Mouse (Mus musculus): ENCODE measurements around the gene Mios.
A peak's percentile ranks its signal among the peaks of the same experiment; 100 is the strongest.

Gene Mios

DNA sequence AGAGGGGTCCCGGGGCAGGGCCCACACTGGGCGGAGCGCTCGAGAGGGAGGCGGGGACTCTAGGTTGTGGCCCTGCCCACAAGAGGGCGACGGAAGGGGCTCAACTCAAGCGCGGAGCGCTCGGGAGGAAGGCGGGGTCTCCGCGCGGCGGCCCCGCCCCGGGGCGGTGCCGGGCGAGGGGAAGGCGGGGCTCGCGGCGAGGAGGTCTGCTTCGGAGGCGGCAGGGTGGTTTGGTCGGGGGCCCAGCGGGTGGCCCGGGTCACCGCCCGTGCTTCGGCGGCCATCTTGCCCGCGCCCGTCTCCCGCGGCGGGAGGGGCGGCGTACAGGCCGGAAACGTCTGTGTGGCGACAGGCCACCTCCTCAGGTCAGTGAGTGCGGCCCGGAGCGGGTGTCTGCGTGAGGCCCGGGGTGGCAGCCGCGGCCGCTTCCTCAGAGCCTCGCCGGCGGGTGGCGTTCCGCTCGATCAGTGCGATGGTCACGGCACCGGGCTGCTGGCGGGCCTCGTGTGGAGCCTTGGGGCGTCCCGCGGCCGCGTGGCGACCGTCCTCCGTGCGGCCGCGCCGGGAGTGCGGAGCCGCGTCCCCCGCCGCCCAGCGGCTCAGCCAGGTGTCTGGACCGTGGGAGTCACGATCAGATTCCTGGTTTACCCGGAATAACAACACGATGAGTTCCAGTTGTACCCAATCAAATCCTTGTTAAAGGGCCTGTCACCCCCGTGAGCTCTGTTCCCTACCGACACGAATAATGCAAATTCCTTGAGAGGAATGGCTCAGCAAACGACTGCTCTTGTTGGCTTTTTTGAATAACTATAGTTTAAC, at the start of gene Mios:
Mios (plus strand) TSS at position 176 of the 819 bp plus-strand sequence.
- peak; percentile 87 for DNase-seq (ENCODE audit: low spot score in 2 of 2)

DNA sequence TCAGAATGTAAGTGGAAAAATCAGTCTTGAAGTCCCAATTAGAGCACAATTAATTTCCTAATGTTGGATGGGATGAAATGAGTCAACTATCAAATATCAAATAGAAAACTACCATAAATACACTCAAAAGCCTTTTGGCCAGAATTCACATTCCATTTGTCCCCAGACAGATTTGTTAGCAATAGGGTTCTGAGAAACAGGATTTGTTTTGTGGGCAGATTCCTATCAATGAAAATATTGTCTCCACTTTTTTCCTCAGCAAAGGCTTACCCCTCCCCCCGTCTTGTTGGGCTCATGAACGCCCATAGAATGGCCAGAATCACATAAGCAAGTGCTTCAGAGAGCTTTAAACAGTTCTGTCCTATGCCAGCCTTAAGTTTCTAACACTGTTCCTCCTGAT, 49.0 kb upstream of the Mios start:
- no peak for DNase-seq (ENCODE audit: low spot score in 2 of 2)

DNA sequence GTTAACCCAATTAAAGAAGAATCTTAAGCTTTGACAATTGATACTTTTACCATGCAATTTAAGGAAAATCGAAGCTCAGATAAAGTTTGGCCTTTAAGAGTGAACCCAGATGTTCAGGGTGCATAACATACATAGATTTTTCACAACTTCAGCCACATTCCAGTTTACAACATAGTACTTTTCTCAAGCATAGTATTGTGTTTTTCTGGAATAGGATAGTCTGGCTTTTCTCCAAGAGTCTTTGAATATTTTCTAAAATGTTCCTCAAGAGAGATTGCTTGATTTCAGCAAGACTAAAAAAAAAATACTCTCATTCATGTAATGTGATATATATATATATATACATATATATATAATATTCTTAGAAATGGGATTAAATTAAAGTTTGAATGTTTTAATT, 44.3 kb upstream of the Mios start:
- no peak for DNase-seq (ENCODE audit: low spot score in 2 of 2)

DNA sequence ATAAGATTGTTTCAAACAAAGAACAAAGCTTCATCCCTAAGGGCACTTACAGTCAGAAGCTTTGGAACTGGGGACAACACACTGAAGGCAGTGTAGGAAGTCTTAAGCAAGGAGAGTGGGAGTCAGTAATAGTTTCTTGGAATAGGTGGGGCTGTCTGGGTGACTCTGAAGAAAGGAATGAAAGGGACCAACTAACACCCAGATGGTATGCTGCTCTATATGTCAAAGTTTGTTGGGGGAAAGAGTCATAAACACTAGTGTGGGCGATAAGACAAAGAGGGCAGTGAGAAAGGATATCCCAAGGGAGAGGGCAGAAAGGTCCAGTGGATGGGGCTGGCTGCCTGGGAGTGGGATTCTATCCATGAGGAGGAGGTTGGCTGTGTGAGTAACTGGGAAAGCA, 36.9 kb upstream of the Mios start:
- no peak for DNase-seq (ENCODE audit: low spot score in 2 of 2)

DNA sequence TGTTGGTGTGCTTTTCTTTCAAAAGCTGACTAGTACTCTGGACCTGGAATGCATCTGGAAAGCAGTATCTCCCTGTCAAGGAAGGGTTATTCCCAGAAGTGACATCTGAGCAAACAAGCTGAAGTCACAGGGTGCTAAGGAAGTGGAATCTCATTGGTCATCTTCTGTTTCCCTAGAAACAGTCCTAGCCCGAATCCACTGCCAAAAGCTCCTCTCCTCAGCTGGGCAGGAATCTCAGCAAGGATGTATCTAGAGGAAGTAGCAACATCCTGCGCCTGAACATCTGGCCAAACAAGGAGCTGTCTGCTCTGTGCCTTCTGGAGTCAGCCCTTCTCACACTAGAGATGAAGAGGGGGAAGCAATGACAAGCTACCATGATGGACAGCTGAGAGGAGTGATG, 35.0 kb upstream of the Mios start:
- DNase-seq (ENCODE audit: low spot score in 2 of 2) = no peak

DNA sequence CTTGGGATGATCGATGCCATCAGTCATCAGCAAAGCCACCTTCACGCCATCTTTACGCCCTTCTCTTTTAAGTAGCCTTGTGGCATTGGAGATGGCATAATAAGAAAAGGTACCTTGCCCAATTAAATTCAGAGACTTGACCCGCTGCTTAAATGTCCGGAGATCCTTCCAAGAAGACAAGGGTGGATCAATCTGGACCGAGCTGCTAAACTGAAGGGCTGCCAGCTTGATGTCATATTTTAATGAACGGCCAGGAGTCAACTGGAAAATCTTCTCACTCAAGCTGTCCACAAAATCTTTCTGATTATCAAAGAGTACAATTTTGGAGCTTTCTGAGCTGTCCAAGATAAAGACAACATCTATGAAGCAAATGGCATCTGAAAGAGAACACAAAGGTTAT, 33.7 kb upstream of the Mios start:
- no peak for DNase-seq (ENCODE audit: low spot score in 2 of 2)

DNA sequence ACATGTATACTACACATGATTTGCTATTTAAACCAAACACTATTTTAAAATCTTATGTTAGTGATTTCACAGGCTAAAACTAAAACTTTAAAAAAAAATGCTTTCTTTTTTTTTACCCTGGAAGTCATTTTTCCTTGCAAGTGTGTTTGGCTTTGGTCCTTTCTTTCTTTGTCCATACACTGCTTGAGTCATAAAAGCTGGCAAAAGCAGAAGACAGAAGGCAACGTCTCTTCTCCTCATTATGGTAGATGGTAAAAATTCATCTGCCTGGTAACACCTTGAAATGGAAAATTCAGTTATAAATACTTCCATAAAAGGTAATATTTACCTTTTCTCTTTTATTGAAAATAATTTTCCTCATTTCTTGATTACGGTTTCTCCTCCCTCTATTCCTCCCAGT, 32.9 kb upstream of the Mios start:
- DNase-seq (ENCODE audit: low spot score in 2 of 2) = no peak

DNA sequence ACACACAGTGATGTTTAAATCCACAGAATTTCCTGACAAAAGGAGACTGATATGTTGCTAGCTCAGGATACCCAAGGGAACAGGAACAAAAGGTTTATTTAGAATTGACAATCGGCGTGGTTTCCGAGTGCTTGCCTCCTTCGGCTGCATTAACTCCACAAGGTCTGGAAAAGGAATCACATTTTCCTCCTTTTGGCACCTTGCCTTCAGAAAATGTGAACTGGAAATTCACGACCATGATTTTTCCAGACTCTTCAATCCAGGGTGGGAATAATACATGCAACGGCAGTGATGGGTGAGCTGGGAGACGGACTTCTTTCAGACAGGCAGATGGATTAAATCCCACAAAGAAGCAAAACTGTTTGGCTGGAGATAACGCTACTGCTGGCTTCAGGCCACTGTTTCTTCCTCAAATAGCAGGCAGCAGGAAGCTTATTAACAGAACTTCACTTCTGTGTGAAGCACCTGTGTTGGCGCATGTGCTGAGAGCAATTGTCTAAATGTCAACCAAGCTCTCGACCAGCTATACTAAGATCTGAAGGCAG, 30.6 kb upstream of the Mios start:
- DNase-seq (ENCODE audit: low spot score in 2 of 2) = no peak

DNA sequence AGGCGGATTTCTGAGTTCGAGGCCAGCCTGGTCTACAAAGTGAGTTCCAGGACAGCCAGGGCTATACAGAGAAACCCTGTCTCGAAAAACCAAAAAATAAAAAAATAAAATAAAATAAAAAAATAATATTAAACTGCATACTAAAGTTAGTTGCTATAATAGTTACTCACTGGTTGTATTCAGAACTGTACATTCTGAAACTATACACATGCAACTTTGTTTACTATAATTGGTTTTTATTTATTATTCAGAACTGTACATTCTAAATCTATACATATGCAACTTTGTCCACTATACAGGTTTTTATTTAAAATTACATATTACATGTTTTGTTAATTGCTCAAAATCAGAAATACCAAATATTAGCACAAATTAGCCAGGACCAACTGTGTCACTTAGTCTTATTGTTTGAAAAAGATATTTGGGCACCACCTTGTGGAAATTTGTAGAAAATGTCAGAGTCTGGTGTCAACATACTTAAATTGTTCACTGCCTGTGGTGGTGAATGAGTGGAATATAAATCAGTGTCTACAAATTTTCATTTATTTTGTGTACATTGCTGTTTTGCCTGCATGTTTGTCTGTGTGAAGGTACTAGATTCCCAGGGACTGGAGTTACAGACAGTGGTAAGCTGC, 20.3 kb upstream of the Mios start:
- DNase-seq (ENCODE audit: low spot score in 2 of 2) = no peak

DNA sequence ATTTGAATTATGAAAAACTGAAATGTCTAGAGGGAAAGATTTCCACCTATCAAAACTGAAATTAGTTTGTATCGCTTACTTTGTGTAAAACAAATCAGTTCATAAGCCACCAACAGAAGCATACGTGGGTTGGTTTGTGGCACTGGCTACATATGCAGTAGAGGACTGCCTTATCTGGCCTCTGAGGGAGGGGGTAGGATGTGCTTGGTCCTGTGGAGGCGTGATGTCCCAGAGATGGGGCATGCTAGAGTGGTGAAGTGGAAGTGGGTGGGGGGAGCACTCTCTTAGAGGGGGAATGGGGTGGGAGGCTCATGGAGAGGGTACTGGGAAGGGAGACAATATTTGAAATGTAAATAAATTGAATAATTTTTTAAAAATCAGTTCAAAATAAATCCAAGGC, 19.1 kb upstream of the Mios start:
- no peak for DNase-seq (ENCODE audit: low spot score in 2 of 2)

DNA sequence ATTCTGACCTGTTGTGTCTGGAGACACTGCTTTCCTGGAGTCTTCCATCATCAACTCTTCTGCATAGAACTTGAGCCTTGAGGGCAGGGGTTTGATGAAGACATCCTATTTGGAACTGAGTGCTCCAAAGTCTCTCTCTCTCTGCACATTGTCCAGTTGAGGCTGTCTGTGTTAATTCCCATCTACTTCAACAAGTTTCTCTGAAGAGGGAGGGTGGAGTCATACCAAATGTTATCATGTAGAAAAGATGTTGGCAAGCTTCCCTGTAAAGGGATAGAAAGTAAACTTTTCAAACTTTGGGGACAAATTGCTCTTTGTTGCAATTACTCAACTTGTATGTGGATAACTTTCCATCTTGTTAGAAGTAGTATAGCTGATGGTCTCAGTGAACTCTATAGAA, 16.5 kb upstream of the Mios start, which contains the start of gene Col28a1:
Col28a1 (minus strand) TSS at position 101 of the 400 bp plus-strand sequence.
- DNase-seq (ENCODE audit: low spot score in 2 of 2) = no peak

DNA sequence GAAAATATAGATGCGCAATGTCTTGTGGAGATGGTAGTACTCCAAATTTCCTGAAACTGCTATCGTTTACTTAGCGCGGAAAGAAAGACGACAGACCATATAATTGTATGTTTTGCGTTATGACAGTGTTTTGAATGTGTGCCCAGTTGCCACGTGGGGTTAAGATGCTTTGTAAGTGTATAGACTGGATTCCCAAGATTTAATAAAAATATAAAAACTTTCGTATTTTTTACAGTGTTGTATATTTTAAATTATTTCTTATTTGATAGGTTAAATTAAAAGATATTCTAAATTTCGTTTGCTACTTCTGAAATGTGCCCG, 804 bp downstream of the Mios start:
- no peak for DNase-seq (ENCODE audit: low spot score in 2 of 2)

DNA sequence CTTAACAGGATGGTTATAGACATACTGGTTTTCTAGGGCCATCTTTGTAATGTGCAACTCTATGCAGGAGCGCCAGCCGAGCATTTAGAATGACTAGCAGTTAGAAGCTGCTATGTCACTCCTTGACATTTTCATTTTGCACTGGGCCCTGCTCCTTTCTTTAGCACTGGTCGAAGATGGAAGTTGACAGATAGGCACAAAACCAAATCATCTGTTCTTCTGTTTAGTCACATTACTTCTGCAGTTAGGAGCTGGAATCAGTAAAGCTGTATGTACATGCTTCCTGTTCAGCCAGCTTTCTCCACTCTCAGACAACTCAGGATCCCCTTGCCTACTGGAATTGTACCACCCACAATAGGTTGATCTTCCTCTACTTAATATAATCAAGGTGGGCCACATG, 1.6 kb downstream of the Mios start:
- DNase-seq (ENCODE audit: low spot score in 2 of 2) = no peak

DNA sequence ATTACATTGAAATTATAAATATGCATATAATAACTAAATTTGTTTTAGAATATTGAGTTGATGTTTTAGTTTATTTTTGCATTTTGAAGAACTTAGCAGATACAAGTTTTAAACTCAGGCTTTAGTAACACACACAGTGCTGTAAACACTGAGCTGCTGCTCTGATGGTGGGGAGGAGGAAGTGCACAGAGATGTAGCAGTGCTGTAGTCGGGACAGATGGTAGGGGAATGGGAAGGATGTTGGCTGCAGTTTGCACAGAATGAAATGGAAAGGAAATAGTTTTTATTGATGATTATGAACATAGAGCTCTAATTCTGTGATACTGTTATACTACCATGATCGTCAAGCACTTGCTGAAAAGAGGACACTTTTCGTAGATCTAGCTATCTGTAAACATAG, 18.0 kb downstream of the Mios start:
- no peak for DNase-seq (ENCODE audit: low spot score in 2 of 2)

DNA sequence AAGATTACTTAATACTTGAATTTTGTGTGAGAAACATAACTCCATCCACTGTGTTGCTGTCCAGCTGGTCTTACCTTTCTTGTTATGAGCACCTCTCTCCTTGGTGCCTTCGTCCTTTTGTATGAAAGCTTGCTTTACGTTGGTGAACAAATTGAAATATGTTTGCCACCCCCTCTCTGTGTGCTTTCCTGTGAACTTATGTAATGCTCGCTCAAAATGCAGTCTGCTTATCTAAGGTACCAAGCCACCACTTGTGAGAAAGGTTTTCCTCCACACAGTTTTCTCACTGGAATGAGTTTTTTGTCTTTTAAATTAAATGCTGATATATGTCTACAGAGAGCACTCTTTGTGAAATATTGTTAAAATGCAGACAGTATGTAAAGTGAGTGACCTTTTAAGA, 19.6 kb downstream of the Mios start:
- no peak for DNase-seq (ENCODE audit: low spot score in 2 of 2)

DNA sequence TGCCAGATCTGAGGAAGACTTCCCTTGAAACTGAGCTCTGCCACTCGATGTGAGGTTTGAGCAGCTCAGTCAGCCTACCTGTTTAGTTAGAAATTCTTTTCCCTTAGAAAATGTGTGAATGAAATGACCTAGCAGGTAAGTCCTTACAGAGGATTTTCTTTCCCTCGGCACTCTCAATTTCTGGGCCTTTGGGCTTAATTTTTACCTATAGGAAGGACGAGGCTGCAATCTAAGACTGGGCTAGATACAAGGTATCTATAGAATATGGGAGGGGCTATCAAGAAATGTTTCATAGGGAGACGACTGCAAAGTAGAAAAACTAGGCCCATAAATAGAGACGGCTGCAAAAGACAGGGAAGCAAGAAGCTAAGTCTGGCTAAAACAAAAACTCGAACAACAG, 49.3 kb downstream of the Mios start:
- DNase-seq (ENCODE audit: low spot score in 2 of 2) = no peak

DNA sequence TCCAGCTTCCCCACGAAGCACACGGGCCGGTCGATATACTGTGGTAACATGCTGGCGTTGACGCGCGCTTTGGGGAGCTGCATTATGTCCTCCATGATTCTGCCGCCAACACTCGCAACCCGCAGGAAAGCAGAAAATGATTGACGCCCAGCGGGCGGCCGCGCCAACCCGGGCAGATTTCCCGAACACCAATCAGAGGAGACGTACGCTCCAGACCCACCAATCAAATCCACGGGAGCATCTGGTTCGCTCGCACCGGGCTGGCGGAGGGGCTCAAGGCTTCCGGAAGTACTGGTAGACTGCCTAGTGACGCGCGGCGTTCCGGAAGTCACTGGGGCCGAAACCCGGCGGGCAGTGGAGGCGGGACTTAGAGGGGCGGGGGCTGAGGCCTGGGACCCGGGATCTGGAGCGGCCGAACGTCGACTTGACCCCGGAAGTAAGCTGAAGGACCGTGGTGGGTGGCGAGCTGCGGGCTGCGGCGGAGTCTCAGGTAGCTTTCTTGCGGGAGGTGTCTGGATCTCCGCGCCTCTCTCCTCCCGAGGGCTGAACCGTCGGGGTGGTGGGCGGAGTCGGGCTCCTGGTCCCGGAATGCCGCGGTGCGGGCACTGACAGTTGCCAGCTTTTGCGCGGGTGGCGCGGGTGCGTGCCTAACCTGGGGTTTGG, 50.1 kb downstream of the Mios start, which contains the start of the genes Rpa3, Umad1 and Gm45062:
Rpa3 (minus strand) TSS at position 170 of the 663 bp plus-strand sequence.
Umad1 (plus strand) TSS at position 285 of the 663 bp plus-strand sequence.
Gm45062 (plus strand) TSS at position 447 of the 663 bp plus-strand sequence.
- DNase-seq (ENCODE audit: low spot score in 2 of 2) = peak; percentile 95 to 97

DNA sequence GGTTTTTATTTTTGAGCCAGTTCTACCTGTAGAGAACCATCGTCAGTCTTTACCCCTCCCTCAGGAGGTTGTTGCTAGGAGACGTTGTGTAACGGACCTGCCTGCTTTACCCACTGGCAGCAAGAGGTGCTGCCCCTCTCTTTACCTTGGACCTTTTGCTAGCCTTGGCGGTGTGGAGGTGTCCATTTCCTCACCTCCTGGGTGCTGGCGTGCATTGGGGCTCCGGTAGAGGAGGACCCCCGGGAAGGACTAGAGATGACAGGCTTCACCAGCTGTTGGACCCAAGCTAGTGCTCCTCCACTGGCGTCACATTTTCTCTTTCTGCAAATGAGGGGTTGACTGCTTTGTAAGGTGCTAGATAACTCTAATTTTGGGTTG, 50.6 kb downstream of the Mios start:
- DNase-seq (ENCODE audit: low spot score in 2 of 2) = no peak

DNA sequence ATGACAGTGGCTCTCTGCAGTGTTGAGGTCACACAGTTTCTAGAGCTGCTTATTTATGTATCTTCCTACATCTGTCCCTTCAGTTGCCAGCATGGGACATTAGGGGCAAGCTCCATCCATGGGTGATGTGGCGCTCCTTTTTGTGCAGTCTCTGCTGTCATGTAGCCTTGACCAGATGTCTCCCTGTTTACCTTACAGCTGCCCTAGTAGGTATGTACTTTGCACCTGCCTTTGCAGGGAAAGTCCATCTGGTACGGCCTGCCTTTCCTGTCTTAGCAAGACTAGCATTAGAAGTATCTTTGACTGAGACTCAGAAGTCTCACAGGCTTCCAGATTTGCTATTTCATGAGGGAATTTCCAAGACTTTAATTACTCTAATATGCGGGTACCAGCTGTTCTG, 62.0 kb downstream of the Mios start:
- no peak for DNase-seq (ENCODE audit: low spot score in 2 of 2)

DNA sequence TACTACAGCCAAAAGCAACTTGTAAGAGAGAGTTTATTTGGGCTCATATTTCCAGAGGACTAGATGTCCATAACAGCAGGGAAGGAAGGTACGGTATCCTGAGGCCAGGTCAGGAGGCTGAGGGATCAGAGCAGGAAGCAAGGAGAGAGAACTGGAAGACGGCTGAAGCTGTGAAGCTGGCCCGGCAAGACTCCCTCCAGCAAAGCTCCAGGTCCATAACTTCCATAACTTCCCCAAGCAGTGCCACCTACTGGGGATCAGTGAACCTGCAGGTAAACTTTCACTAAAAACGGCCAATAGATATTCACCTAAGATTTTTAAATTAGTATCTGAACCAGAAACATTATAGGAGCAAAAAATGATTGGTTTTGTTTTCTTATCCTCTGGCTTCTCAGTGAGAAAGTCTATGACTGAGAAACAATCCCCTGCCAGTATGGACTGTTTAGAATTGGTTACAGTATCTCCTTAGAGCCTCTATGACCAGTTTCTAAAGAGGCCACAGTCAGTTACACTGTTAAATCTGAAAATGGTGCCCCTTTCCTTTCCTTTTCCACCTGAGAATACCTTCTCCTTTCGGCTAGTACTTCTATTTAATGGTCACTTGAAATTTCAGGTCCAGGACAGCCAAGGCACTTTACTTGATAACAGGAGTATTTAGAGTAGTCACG, 65.5 kb downstream of the Mios start:
- DNase-seq (ENCODE audit: low spot score in 2 of 2) = no peak

DNA sequence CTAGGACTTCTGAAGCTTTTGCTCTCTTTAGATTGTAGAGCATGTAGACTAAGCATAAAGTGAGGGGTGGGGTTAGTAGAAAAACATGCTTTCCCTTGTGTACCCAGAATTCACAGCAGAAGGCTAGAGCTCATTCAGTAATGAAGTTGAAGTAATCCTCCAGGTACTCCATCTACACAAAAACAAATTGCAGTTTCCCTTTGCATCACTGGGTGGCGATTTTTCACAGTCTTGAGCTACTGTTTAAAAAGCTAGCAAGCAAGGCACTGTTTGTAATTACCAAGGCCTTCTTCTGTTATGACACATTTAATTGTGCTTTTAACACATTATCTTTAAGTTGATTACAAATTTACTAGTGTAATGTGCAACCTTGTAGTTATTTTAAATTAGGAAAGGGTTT, 66.1 kb downstream of the Mios start:
- DNase-seq (ENCODE audit: low spot score in 2 of 2) = no peak

DNA sequence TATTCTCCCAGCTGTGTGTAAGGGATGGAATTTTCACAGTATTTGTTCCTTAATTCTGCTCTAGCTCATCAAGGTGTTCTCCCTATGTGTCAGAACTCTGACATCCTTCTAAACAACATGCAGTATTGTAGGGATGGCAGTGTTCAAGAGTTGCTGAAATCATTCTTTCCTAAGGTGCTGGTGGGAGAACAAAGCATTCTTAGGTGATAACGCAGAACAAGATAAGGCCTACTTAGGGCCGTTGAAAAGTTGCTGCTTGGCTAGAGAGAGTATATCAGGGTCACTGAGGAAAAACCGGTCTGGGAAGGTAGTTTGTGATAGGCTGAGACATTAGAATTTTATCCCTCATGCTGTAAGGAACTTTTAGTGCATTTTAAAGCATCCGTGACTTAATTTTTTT, 67.4 kb downstream of the Mios start:
- DNase-seq (ENCODE audit: low spot score in 2 of 2) = no peak
